Mouse (Mus musculus) MEL (cell line): Measurements from ENCODE around the gene Tpm4. TPM values are rescaled to one million over a fixed set of nuclear protein-coding genes. Genes with fewer than 3 reads are reported as not detected.

Experiments used
- DNase-seq: peaks from one replicate; pipeline ENCODE4 v3.0.0; 2011; ENCODE audit warnings: low read depth, low spot score
- H3K27ac ChIP-seq: 2 replicates; pipeline ENCODE4 v1.5.1; 2012; ENCODE audit warnings: low read depth, mild to moderate bottlenecking, control low read depth, low read length, moderate library complexity; ENCODE audit not compliant: control insufficient read depth
- H3K27me3 ChIP-seq, 2 experiments: fragments of 150-350 bp in 1 of 2; sonication (generic) in 1 of 2; 2 replicates each; pipeline ENCODE4 v1.6.1; 2012; ENCODE audit warnings: low read length in 2 of 2, mild to moderate bottlenecking in 2 of 2, improper control_type of control experiment in 1 of 2, moderate library complexity in 1 of 2; ENCODE audit not compliant: insufficient read depth in 2 of 2, control insufficient read depth in 1 of 2
- H3K36me3 ChIP-seq, 2 experiments: 2 replicates each; pipeline ENCODE4 v1.6.1; 2012 to 2014; ENCODE audit warnings: low read length in 2 of 2, improper control_type of control experiment in 1 of 2, inconsistent platforms in 1 of 2, mild to moderate bottlenecking in 1 of 2; ENCODE audit not compliant: insufficient read depth in 2 of 2, control insufficient read depth in 1 of 2
- H3K4me1 ChIP-seq, 2 experiments: fragments of 150-350 bp in 1 of 2; sonication (generic) in 1 of 2; 2 replicates each; pipeline ENCODE4 v1.6.1; 2012; ENCODE audit warnings: low read length in 2 of 2, improper control_type of control experiment in 1 of 2, mild to moderate bottlenecking in 1 of 2; ENCODE audit not compliant: insufficient read depth in 2 of 2, control insufficient read depth in 1 of 2
- H3K4me3 ChIP-seq, 2 experiments: fragments of 150-350 bp in 1 of 2; sonication (generic) in 1 of 2; 2 replicates each; pipeline ENCODE4 v1.5.1; 2012; ENCODE audit warnings: low read depth in 2 of 2, low read length in 2 of 2, mild to moderate bottlenecking in 2 of 2, moderate library complexity in 2 of 2, control low read depth in 1 of 2, improper control_type of control experiment in 1 of 2; ENCODE audit not compliant: control insufficient read depth in 1 of 2, insufficient read depth in 1 of 2
- H3K79me2 ChIP-seq: 2 replicates; pipeline ENCODE4 v1.6.1; 2012; ENCODE audit warnings: mild to moderate bottlenecking, low read length, moderate library complexity; ENCODE audit not compliant: control insufficient read depth, poor library complexity, insufficient read depth
- H3K9ac ChIP-seq: 2 replicates; pipeline ENCODE4 v1.6.1; 2012; ENCODE audit warnings: low read depth, mild to moderate bottlenecking, control low read depth, low read length, moderate library complexity; ENCODE audit not compliant: control insufficient read depth, poor library complexity, severe bottlenecking
- H3K9me3 ChIP-seq: fragments of 150-350 bp; sonication (generic); replicated peaks from 2 replicates; pipeline ENCODE4 v1.6.1; 2012; ENCODE audit warnings: mild to moderate bottlenecking, low read length, improper control_type of control experiment, moderate library complexity; ENCODE audit not compliant: insufficient read depth
- CHD1 ChIP-seq: IDR thresholded peaks from 2 replicates; pipeline ENCODE4 v1.6.1; 2012; ENCODE audit warnings: low read depth, mild to moderate bottlenecking, inconsistent platforms, low read length, improper control_type of control experiment
- CHD2 ChIP-seq: IDR thresholded peaks from 2 replicates; pipeline ENCODE4 v1.6.1; 2011; ENCODE audit warnings: low read length, improper control_type of control experiment
- CTCF ChIP-seq, 3 experiments: IDR thresholded peaks in 2 of 3; conservative IDR thresholded peaks in 1 of 3; 2 replicates each; pipeline ENCODE4 v1.5.1; 2011 to 2012; ENCODE audit warnings: low read length in 3 of 3, low read depth in 2 of 3, mild to moderate bottlenecking in 2 of 3, improper control_type of control experiment in 1 of 3, inconsistent platforms in 1 of 3, mixed read lengths in 1 of 3, moderate library complexity in 1 of 3; ENCODE audit not compliant: control insufficient read depth in 1 of 3, insufficient read depth in 1 of 3, poor library complexity in 1 of 3, severe bottlenecking in 1 of 3
- E2F4 ChIP-seq: IDR thresholded peaks from 2 replicates; pipeline ENCODE4 v1.6.1; 2011; ENCODE audit warnings: low read depth, low read length, improper control_type of control experiment, borderline replicate concordance
- ELF1 ChIP-seq: IDR thresholded peaks from 2 replicates; pipeline ENCODE4 v1.6.1; 2014; ENCODE audit warnings: low read depth, mild to moderate bottlenecking, inconsistent platforms, low read length, improper control_type of control experiment, moderate library complexity
- EP300 ChIP-seq, 2 experiments: IDR thresholded peaks; 2 replicates each; pipeline ENCODE4 v1.6.1; 2011; ENCODE audit warnings: improper control_type of control experiment in 2 of 2, low read length in 2 of 2, low read depth in 1 of 2, mild to moderate bottlenecking in 1 of 2
- ETS1 ChIP-seq: IDR thresholded peaks from 2 replicates; pipeline ENCODE4 v1.6.1; 2012; ENCODE audit warnings: low read depth, mild to moderate bottlenecking, inconsistent platforms, low read length, improper control_type of control experiment, moderate library complexity
- GABPA ChIP-seq: IDR thresholded peaks from 2 replicates; pipeline ENCODE4 v1.6.1; 2012; ENCODE audit warnings: low read depth, mild to moderate bottlenecking, inconsistent platforms, low read length, improper control_type of control experiment, moderate library complexity
- GATA1 ChIP-seq: IDR thresholded peaks from 2 replicates; pipeline ENCODE4 v1.6.1; 2011; ENCODE audit warnings: low read depth, low read length, improper control_type of control experiment
- HCFC1 ChIP-seq: IDR thresholded peaks from 2 replicates; pipeline ENCODE4 v1.6.1; 2012; ENCODE audit warnings: low read depth, mild to moderate bottlenecking, inconsistent platforms, low read length, improper control_type of control experiment, moderate library complexity
- KAT2A ChIP-seq: conservative IDR thresholded peaks from 2 replicates; pipeline ENCODE4 v1.6.1; 2012; ENCODE audit warnings: low read depth, low read length, improper control_type of control experiment, inconsistent platforms
- MAX ChIP-seq: IDR thresholded peaks from 2 replicates; pipeline ENCODE4 v1.6.1; 2011; ENCODE audit warnings: low read length, improper control_type of control experiment
- MEF2A ChIP-seq: IDR thresholded peaks from 2 replicates; pipeline ENCODE4 v1.6.1; 2014; ENCODE audit warnings: low read depth, mild to moderate bottlenecking, inconsistent platforms, low read length, improper control_type of control experiment; ENCODE audit not compliant: poor library complexity, insufficient replicate concordance, severe bottlenecking; ENCODE audit errors: extremely low read depth
- MXI1 ChIP-seq: IDR thresholded peaks from 2 replicates; pipeline ENCODE4 v1.6.1; 2011; ENCODE audit warnings: mild to moderate bottlenecking, low read depth, low read length, improper control_type of control experiment
- MYB ChIP-seq: IDR thresholded peaks from 2 replicates; pipeline ENCODE4 v1.6.1; 2011; ENCODE audit warnings: mild to moderate bottlenecking, low read depth, low read length, improper control_type of control experiment
- MYC ChIP-seq: IDR thresholded peaks from 2 replicates; pipeline ENCODE4 v1.6.1; 2011; ENCODE audit warnings: low read depth, mild to moderate bottlenecking, low read length, improper control_type of control experiment, moderate library complexity
- NELFE ChIP-seq: IDR thresholded peaks from 2 replicates; pipeline ENCODE4 v1.6.1; 2011; ENCODE audit warnings: low read depth, low read length, improper control_type of control experiment
- NRF1 ChIP-seq: IDR thresholded peaks from 2 replicates; pipeline ENCODE4 v1.6.1; 2014; ENCODE audit warnings: low read depth, mild to moderate bottlenecking, inconsistent platforms, low read length, improper control_type of control experiment, moderate library complexity; ENCODE audit not compliant: poor library complexity, insufficient read depth, severe bottlenecking
- POLR2A ChIP-seq, 2 experiments: IDR thresholded peaks; 2 replicates each; pipeline ENCODE4 v1.6.1; 2011 to 2012; ENCODE audit warnings: low read length in 2 of 2, mild to moderate bottlenecking in 2 of 2, control low read depth in 1 of 2, improper control_type of control experiment in 1 of 2, low read depth in 1 of 2, moderate library complexity in 1 of 2; ENCODE audit not compliant: control insufficient read depth in 1 of 2, insufficient read depth in 1 of 2, poor library complexity in 1 of 2
- POLR2AphosphoS2 ChIP-seq: IDR thresholded peaks from 2 replicates; pipeline ENCODE4 v1.6.1; 2011; ENCODE audit warnings: low read length, improper control_type of control experiment
- RAD21 ChIP-seq: IDR thresholded peaks from 2 replicates; pipeline ENCODE4 v1.6.1; 2011; ENCODE audit warnings: mild to moderate bottlenecking, low read depth, low read length, improper control_type of control experiment
- SIN3A ChIP-seq: IDR thresholded peaks from 2 replicates; pipeline ENCODE4 v1.6.1; 2012; ENCODE audit warnings: low read length, improper control_type of control experiment, inconsistent platforms
- TBP ChIP-seq: IDR thresholded peaks from 2 replicates; pipeline ENCODE4 v1.8.0; 2011; ENCODE audit warnings: low read depth, low read length, improper control_type of control experiment
- TCF12 ChIP-seq: IDR thresholded peaks from 2 replicates; pipeline ENCODE4 v1.6.1; 2014; ENCODE audit warnings: low read depth, mild to moderate bottlenecking, inconsistent platforms, low read length, improper control_type of control experiment, moderate library complexity
- USF2 ChIP-seq, 2 experiments: IDR thresholded peaks; 2 replicates each; pipeline ENCODE4 v1.6.1; 2011 to 2012; ENCODE audit warnings: improper control_type of control experiment in 2 of 2, low read length in 2 of 2, borderline replicate concordance in 1 of 2, inconsistent platforms in 1 of 2, low read depth in 1 of 2, mild to moderate bottlenecking in 1 of 2; ENCODE audit not compliant: insufficient read depth in 1 of 2
- ZC3H11A ChIP-seq: IDR thresholded peaks from 2 replicates; pipeline ENCODE4 v1.6.1; 2012; ENCODE audit warnings: low read depth, mild to moderate bottlenecking, inconsistent platforms, low read length, improper control_type of control experiment
- ZMIZ1 ChIP-seq: IDR thresholded peaks from 2 replicates; pipeline ENCODE4 v1.6.1; 2012; ENCODE audit warnings: low read depth, mild to moderate bottlenecking, inconsistent platforms, low read length, improper control_type of control experiment, moderate library complexity
- ZNF384 ChIP-seq: IDR thresholded peaks from 2 replicates; pipeline ENCODE4 v1.6.1; 2012; ENCODE audit warnings: low read depth, mild to moderate bottlenecking, inconsistent platforms, low read length, improper control_type of control experiment
- polyA plus RNA-seq, 2 experiments: library from polyadenylated mRNA; stranded (reverse) in 1 of 2; unstranded in 1 of 2; fragments of >175 nt in 1 of 2; fragments of >200 nt in 1 of 2; gene quantifications; 2 replicates each; pipeline versions ENCODE4 v1.2.1 to v1.2.4; 2012; ENCODE audit warnings: low replicate concordance in 2 of 2, low read depth in 1 of 2; ENCODE audit not compliant: insufficient read length in 2 of 2, insufficient read depth in 1 of 2, missing spikeins in 1 of 2
- total RNA-seq: library from RNA; depleted of rRNA; stranded (reverse); fragments of 300-350 nt; gene quantifications from 2 replicates; pipeline ENCODE4 v1.2.3, GENCODE M21; 2012

Gene Tpm4
- total and polyA plus RNA-seq, 3 experiments: 0.12 to 0.36 TPM; not detected in 1

DNA sequence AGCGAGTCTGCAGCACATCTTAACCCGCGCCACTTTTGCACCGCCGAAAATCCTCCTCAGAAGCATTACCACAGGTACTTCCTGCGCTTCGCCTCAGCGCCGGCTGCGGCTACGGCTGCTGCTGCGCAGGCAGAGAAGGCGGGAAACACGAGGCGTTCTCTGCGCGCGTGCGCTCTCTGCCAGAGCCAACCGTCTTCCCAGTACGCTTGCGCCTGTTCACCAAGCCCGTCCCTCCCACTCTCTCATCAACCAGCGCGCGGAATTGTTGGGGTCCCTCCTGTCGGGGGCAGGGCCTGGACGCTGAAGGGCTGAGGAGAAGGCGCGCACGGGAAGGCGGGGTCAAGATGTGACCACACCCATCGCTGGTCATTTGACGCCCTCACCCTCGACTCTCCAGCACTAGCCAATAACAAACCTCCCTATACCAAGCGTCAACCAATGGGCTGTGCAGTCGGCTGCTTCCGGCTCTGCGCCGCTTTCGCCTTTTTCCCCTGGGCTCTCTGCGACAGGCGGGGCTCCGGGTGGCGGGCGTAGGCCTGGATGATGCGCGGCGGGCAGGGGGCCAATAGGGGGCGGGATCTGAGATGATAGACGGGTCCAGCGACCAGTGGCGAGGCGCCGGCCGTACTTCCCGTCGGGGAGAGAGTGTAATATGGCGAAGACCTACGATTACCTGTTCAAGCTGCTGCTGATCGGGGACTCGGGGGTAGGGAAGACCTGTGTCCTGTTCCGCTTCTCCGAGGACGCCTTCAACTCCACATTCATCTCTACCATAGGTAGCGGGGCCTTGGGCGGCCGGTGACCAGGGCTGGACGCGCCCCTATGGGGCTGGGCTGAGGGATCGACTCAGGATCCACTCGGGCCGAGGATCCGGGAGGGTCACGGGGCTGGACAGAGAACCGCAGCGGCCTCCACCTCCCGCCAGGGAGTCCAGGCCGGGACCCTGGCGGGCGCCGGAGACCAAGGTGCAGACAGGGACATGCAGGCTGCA lies 26.2 kb downstream of the Tpm4 start, which contains the start of gene Rab8a:
Rab8a (plus strand) TSS at position 494 of the 991 bp plus-strand sequence.
- Histone ChIP-seq H3K9me3 (no peaks in the 10 kb centered on the region), H3K79me2 (peaks cover 31% of the 10 kb centered on the region), H3K4me3 (peak within 1 kb of the TSS; percentile 95), H3K36me3 (peaks cover 3 to 24% of the 10 kb centered on the region in 2 experiments; a peak in 3 of 4 replicates), H3K4me1 (peaks cover 2 to 15% of the 10 kb centered on the region in 2 experiments), H3K27me3 (no peaks in the 10 kb centered on the region), H3K9ac (peak within 1 kb of the TSS; percentile 95), H3K27ac (peak within 1 kb of the TSS; percentile 99)
- peak; percentile 99 for TF ChIP-seq MAX
- peak; percentile 64; the same call in 1 of the 2 replicates for TF ChIP-seq ETS1
- TF ChIP-seq GABPA: no peak
- peak; percentile 30; the same call in 1 of the 2 replicates for TF ChIP-seq CHD2
- no peak for TF ChIP-seq GATA1
- peak; percentile 61 for TF ChIP-seq TBP
- TF ChIP-seq MXI1: peak; percentile 61; the same call in 1 of the 2 replicates
- TF ChIP-seq HCFC1: peak; percentile 80
- no peak for TF ChIP-seq CHD1
- peak; percentile 98 for TF ChIP-seq E2F4
- peak; percentile 59 for TF ChIP-seq SIN3A
- TF ChIP-seq TCF12: peak; percentile 68
- peak; percentile 65 to 83 for TF ChIP-seq POLR2A (IDR thresholded peaks at IDR 0.05; ENCODE audit: control insufficient read depth in 1 of 2, insufficient read depth in 1 of 2, low read depth in 1 of 2, low read length in 2 of 2, poor library complexity in 1 of 2)
- no peak for TF ChIP-seq EP300 (IDR thresholded peaks at IDR 0.05; ENCODE audit: low read depth in 1 of 2, low read length in 2 of 2)
- no peak for TF ChIP-seq KAT2A
- TF ChIP-seq NRF1: peak; percentile 81
- TF ChIP-seq POLR2AphosphoS2: peak; percentile 58; the same call in 1 of the 2 replicates
- no peak for TF ChIP-seq USF2 (IDR thresholded peaks at IDR 0.05; ENCODE audit: borderline replicate concordance in 1 of 2, insufficient read depth in 1 of 2, low read depth in 1 of 2, low read length in 2 of 2)
- TF ChIP-seq NELFE: peak; percentile 82
- TF ChIP-seq CTCF (IDR thresholded peaks at IDR 0.05 in 2 of 3, conservative IDR thresholded peaks at IDR 0.05 in 1 of 3; ENCODE audit: control insufficient read depth in 1 of 3, insufficient read depth in 1 of 3, low read depth in 2 of 3, low read length in 3 of 3, poor library complexity in 1 of 3, severe bottlenecking in 1 of 3): no peak
- no peak for TF ChIP-seq ZC3H11A
- TF ChIP-seq ZNF384: no peak
- TF ChIP-seq ELF1: peak; percentile 97
- peak; percentile 56; the same call in 1 of the 2 replicates for TF ChIP-seq ZMIZ1
- peak; percentile 52; the same call in 1 of the 2 replicates for TF ChIP-seq MYB
- no peak for TF ChIP-seq MEF2A
- TF ChIP-seq MYC: peak; percentile 69
- TF ChIP-seq RAD21: no peak
- DNase-seq: peak; percentile 99
